8 mouse cellular contexts compared by ENCODE assay signal in the genomic region with DNA sequence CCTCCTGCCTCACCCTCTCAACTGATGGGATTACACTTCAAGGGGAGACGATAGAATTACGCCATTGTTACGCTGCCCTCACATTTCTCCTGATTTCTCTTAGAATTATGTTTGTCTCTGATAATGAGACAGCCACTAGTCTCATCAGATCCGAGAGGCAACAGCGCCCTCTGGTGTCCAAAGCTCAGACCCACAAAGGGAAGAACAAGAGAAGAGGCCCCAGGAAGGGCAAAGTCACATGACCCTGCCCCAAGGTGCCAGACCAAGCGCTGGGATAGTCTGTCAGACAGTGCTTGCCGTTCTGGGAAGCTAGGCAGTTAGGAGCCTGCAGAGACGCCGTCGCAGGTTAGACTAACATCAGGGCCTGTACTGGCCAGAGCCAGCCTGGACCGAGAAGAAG. TPM values are rescaled to one million over a fixed set of nuclear protein-coding genes. Genes with fewer than 3 reads are reported as not detected.
DNase-seq lines count a peak whose midpoint lies in the region; ATAC-seq and TF ChIP-seq lines count a peak whose summit lies in the region.

No protein-coding gene starts in this region.

- H3K4me3 ChIP-seq in bone marrow macrophage, adult 2 months (ENCODE audit: insufficient read depth, low read length), result peak overlapping the region; percentile 11; the same call in 1 of the 2 replicates
- no peak overlapping the region for H3K4me3 ChIP-seq in embryonic fibroblast, embryonic 13.5 days (ENCODE audit: insufficient read depth, low read length)
- peak overlapping the region; percentile 42; the same call in 1 of the 2 replicates for H3K4me3 ChIP-seq in heart, embryonic 10.5 days
- no peak overlapping the region for H3K4me3 ChIP-seq in kidney, embryonic 14.5 days (ENCODE audit: low read length)
- H3K4me3 ChIP-seq in limb, embryonic 15.5 days, result peak overlapping the region; percentile 18; the same call in 1 of the 2 replicates

- no peak overlapping the region for H3K27ac ChIP-seq in bone marrow macrophage, adult 2 months (ENCODE audit: insufficient read depth, low read depth, low read length)
- H3K27ac ChIP-seq in embryonic fibroblast, embryonic 13.5 days (ENCODE audit: insufficient read depth, low read length), result no peak overlapping the region
- peak overlapping the region; percentile 77 for H3K27ac ChIP-seq in heart, embryonic 10.5 days
- no peak overlapping the region for H3K27ac ChIP-seq in kidney, embryonic 14.5 days (ENCODE audit: low read depth, low read length)
- no peak overlapping the region for H3K27ac ChIP-seq in limb, embryonic 15.5 days

- H3K9ac ChIP-seq in kidney, embryonic 14.5 days (ENCODE audit: low read depth, low read length), result no peak overlapping the region
- no peak overlapping the region for H3K9ac ChIP-seq in limb, embryonic 15.5 days

- no peak for TF ChIP-seq POLR2A in bone marrow macrophage, adult 2 months (IDR thresholded peaks at IDR 0.05; ENCODE audit: borderline replicate concordance, low read depth, low read length)
- peak; percentile 55 for TF ChIP-seq POLR2A in embryonic fibroblast, embryonic 13.5 days (IDR thresholded peaks at IDR 0.05; ENCODE audit: low read depth, low read length)

- peak; percentile 71 for TF ChIP-seq CTCF in bone marrow macrophage, adult 2 months (IDR thresholded peaks at IDR 0.05; ENCODE audit: low read depth, low read length)
- TF ChIP-seq CTCF in embryonic fibroblast, embryonic 13.5 days (IDR thresholded peaks at IDR 0.05; ENCODE audit: borderline replicate concordance, insufficient read depth, low read length), result peak; percentile 72; the same call in 1 of the 2 replicates

- ATAC-seq in kidney, embryonic 14.5 days (ENCODE audit: low FRiP score, low TSS enrichment), result peak; percentile 70
- no peak for ATAC-seq in limb, embryonic 15.5 days (ENCODE audit: insufficient number of reproducible peaks, low FRiP score, low TSS enrichment, low read depth)

- WGBS in heart, embryonic 10.5 days, result 3% methylated on average over 11 of the region's 11 CpGs
- WGBS in kidney, embryonic 14.5 days, result 2% methylated on average over 11 of the region's 11 CpGs
- WGBS in limb, embryonic 15.5 days, result 3% methylated on average over 11 of the region's 11 CpGs

- H3K4me1 ChIP-seq in bone marrow macrophage, adult 2 months (ENCODE audit: control insufficient read depth, insufficient read depth, low read length), result peaks cover 29% of the 10 kb centered on the region
- H3K4me1 ChIP-seq in embryonic fibroblast, embryonic 13.5 days (ENCODE audit: control insufficient read depth, insufficient read depth, low read length), result peaks cover 2% of the 10 kb centered on the region; the same call in 1 of the 2 replicates
- H3K4me1 ChIP-seq in heart, embryonic 10.5 days, result peaks cover 26% of the 10 kb centered on the region
- H3K4me1 ChIP-seq in kidney, embryonic 14.5 days (ENCODE audit: control insufficient read depth, insufficient read depth, low read length), result no peaks in the 10 kb centered on the region
- H3K4me1 ChIP-seq in limb, embryonic 15.5 days, result peaks cover 13% of the 10 kb centered on the region; the same call in 1 of the 2 replicates

- H3K36me3 ChIP-seq in heart, embryonic 10.5 days, result no peaks in the 10 kb centered on the region
- no peaks in the 10 kb centered on the region for H3K36me3 ChIP-seq in kidney, embryonic 14.5 days (ENCODE audit: control insufficient read depth, insufficient read depth, low read length)
- H3K36me3 ChIP-seq in limb, embryonic 15.5 days, result no peaks in the 10 kb centered on the region

- H3K27me3 ChIP-seq in heart, embryonic 10.5 days (ENCODE audit: insufficient read depth, poor library complexity, severe bottlenecking), result peaks cover 25% of the 10 kb centered on the region
- H3K27me3 ChIP-seq in kidney, embryonic 14.5 days (ENCODE audit: control insufficient read depth, insufficient read depth, low read length), result no peaks in the 10 kb centered on the region
- H3K27me3 ChIP-seq in limb, embryonic 15.5 days, result peaks cover 15% of the 10 kb centered on the region; the same call in 1 of the 2 replicates

- peak; percentile 97 to 98 for DNase-seq in B cell, adult 2 months
- peak; percentile 96 for DNase-seq in heart, embryonic 10.5 days (ENCODE audit: low spot score)
- DNase-seq in monocyte, adult 2 months (ENCODE audit: low read depth in 1 of 2, low spot score in 2 of 2), result peak; percentile 82 to 93
- DNase-seq in spleen, postnatal 14 days (ENCODE audit: low spot score in 2 of 2), result peak; percentile 90 to 97

- peak overlapping the region; percentile 26 for H3K4me2 ChIP-seq in kidney, embryonic 14.5 days (replicated peaks; ENCODE audit: low read depth, low read length)
- H3K4me2 ChIP-seq in limb, embryonic 15.5 days, result peak overlapping the region; percentile 49

- no peaks in the 10 kb centered on the region for H3K9me3 ChIP-seq in heart, embryonic 10.5 days
- H3K9me3 ChIP-seq in kidney, embryonic 14.5 days (ENCODE audit: control insufficient read depth, low read length), result no peaks in the 10 kb centered on the region
- H3K9me3 ChIP-seq in limb, embryonic 15.5 days, result no peaks in the 10 kb centered on the region

RNA-seq across cellular contexts. Expression of a gene that starts 2.3 kb away (rescaled TPM):
- 125 and 126 TPM in 2 replicates for polyA plus RNA-seq in bone marrow macrophage, adult 2 months (2012; ENCODE audit: insufficient read depth, insufficient read length, missing spikeins)
- polyA plus RNA-seq in embryonic fibroblast, embryonic 13.5 days (2011; ENCODE audit: insufficient read length, low read depth, missing spikeins), result 51.2 and 56.2 TPM in 2 replicates
- polyA plus RNA-seq in heart, embryonic 10.5 days (2016; fragmentation: Nextera tagmentation; extraction: Ambion mirVana), result 17.2 and 26.0 TPM in 2 replicates
- 24.3 and 26.1 TPM in 2 replicates for polyA plus RNA-seq in kidney, embryonic 14.5 days (2014; fragmentation: Nextera tagmentation; extraction: Ambion mirVana)
- 24.2 and 29.0 TPM in 2 replicates for polyA plus RNA-seq in limb, embryonic 15.5 days (2015; fragmentation: Nextera tagmentation; extraction: Ambion mirVana)

RNA-seq across cellular contexts. Expression of a gene that starts 27.8 kb away (rescaled TPM):
- polyA plus RNA-seq in bone marrow macrophage, adult 2 months (2012; ENCODE audit: insufficient read depth, insufficient read length, missing spikeins), result not detected in 2 replicates
- not detected in 2 replicates for polyA plus RNA-seq in embryonic fibroblast, embryonic 13.5 days (2011; ENCODE audit: insufficient read length, low read depth, missing spikeins)
- polyA plus RNA-seq in heart, embryonic 10.5 days (2016; fragmentation: Nextera tagmentation; extraction: Ambion mirVana), result not detected in 2 replicates
- not detected in 2 replicates for polyA plus RNA-seq in kidney, embryonic 14.5 days (2014; fragmentation: Nextera tagmentation; extraction: Ambion mirVana)
- not detected in 2 replicates for polyA plus RNA-seq in limb, embryonic 15.5 days (2015; fragmentation: Nextera tagmentation; extraction: Ambion mirVana)

RNA-seq across cellular contexts. Expression of a gene that starts 32.0 kb away (rescaled TPM):
- polyA plus RNA-seq in bone marrow macrophage, adult 2 months (2012; ENCODE audit: insufficient read depth, insufficient read length, missing spikeins), result not detected in 2 replicates
- polyA plus RNA-seq in embryonic fibroblast, embryonic 13.5 days (2011; ENCODE audit: insufficient read length, low read depth, missing spikeins), result not detected in 2 replicates
- 0.05 TPM in 1 of 2 replicates, not detected in the other for polyA plus RNA-seq in heart, embryonic 10.5 days (2016; fragmentation: Nextera tagmentation; extraction: Ambion mirVana)
- polyA plus RNA-seq in kidney, embryonic 14.5 days (2014; fragmentation: Nextera tagmentation; extraction: Ambion mirVana), result 0.08 and 0.11 TPM in 2 replicates
- polyA plus RNA-seq in limb, embryonic 15.5 days (2015; fragmentation: Nextera tagmentation; extraction: Ambion mirVana), result 0.08 TPM in 1 of 2 replicates, not detected in the other

RNA-seq across cellular contexts. Expression of a gene that starts 35.2 kb away (rescaled TPM):
- not detected in 2 replicates for polyA plus RNA-seq in bone marrow macrophage, adult 2 months (2012; ENCODE audit: insufficient read depth, insufficient read length, missing spikeins)
- not detected in 2 replicates for polyA plus RNA-seq in embryonic fibroblast, embryonic 13.5 days (2011; ENCODE audit: insufficient read length, low read depth, missing spikeins)
- not detected in 2 replicates for polyA plus RNA-seq in heart, embryonic 10.5 days (2016; fragmentation: Nextera tagmentation; extraction: Ambion mirVana)
- polyA plus RNA-seq in kidney, embryonic 14.5 days (2014; fragmentation: Nextera tagmentation; extraction: Ambion mirVana), result not detected in 2 replicates
- not detected in 2 replicates for polyA plus RNA-seq in limb, embryonic 15.5 days (2015; fragmentation: Nextera tagmentation; extraction: Ambion mirVana)

RNA-seq across cellular contexts. Expression of a gene that starts 49.7 kb away (rescaled TPM):
- not detected in 2 replicates for polyA plus RNA-seq in bone marrow macrophage, adult 2 months (2012; ENCODE audit: insufficient read depth, insufficient read length, missing spikeins)
- not detected in 2 replicates for polyA plus RNA-seq in embryonic fibroblast, embryonic 13.5 days (2011; ENCODE audit: insufficient read length, low read depth, missing spikeins)
- polyA plus RNA-seq in heart, embryonic 10.5 days (2016; fragmentation: Nextera tagmentation; extraction: Ambion mirVana), result 0.15 TPM in 1 of 2 replicates, not detected in the other
- polyA plus RNA-seq in kidney, embryonic 14.5 days (2014; fragmentation: Nextera tagmentation; extraction: Ambion mirVana), result not detected in 2 replicates
- polyA plus RNA-seq in limb, embryonic 15.5 days (2015; fragmentation: Nextera tagmentation; extraction: Ambion mirVana), result 0.36 TPM in 1 of 2 replicates, not detected in the other

Comparison
In these comparisons a context has a peak if more than half of its experiments do, and no peak if none do; other contexts are left out.
1. H3K4me3 ChIP-seq: peak in bone marrow macrophage, adult 2 months (single experiment), heart, embryonic 10.5 days (single experiment) and limb, embryonic 15.5 days (single experiment); none in embryonic fibroblast, embryonic 13.5 days (single experiment) and kidney, embryonic 14.5 days (single experiment).
2. Peak in every context shown above with its lines, with median percentiles within 50 percentile points of each other: DNase-seq.